Mouse (Mus musculus): ENCODE data around the gene Trp73.

Gene Trp73

DNA sequence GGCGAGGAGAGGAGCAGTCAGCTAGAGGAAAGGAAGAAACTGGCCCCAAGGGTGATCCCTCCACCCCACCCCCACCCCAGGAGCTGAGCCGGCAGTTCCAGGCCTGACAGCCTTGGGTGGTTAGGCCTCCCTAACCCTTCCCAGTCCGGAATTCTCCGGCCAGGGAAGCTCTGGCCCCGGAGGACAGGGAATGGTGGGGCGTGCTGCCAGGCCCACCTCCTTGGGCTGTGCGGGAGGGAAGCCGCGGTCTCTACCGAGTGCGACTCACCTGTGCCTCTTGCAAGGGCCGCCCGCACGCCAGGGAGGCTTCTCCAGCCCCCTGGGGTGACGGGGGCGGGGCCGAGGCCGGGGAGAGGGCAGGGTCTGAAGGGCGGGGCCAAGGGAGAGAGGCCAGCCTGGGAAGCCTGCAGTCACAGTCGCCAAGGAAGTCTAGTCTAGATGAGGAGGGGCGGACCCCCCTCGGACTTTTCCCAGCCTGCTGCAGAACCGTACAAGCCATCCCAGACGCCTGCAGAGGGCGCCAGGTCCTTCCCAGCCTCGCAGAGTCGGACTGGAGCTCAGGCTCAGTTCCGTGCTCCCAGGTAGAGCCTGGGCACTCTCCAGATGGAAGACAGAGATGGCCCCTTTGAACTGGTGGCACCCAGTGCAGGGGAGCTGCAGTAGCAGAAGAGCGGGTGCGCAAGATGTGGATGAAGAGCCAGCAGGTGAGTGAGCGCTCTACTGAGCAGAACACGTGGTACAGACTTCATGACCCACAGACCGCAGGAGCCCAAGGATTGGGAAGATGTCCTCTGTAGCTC is 114.2 kb downstream of the Trp73 start, which contains the start of gene Smim1:
Smim1 (minus strand) TSS at position 590 of the 800 bp plus-strand sequence.
- peak; percentile 74 for DNase-seq

DNA sequence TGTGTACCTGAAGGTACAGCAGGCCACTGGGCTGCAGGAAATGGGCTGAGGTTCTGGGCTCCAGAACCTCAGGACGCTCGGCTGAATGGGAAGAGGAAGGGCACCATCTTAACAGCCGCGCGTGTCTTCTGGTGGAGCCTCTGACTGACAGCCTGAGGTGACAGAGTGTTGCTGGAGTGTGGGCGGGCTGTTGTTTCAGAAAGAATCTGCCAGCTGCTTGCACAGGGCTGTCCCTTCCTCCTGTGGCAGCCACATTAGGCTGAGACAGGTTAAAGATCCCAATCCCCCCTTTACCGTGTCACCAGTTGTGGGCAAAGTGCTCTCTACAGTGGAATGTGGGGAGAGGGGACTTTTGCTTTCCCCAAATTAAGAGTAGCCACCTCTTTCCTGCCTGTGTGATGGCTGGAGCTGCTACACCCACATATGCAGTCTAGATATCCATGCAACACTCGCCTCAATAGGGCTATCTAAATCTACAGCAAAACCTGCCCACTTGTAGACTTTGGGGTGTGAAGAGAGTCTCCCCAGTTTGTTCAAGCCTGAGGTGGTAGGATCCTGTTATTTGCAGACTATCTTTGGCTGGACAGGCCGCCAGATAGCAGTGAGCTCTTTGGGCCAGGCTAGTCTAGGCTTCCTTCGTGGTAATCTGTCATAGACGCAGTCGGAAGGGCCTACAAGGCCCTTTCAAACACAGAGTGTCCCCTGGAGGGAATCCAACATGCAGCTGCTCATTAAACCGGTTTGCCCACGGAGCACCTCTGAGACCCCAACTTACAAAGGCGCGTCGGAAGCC is 115.1 kb downstream of the Trp73 start:
- no peak for DNase-seq

DNA sequence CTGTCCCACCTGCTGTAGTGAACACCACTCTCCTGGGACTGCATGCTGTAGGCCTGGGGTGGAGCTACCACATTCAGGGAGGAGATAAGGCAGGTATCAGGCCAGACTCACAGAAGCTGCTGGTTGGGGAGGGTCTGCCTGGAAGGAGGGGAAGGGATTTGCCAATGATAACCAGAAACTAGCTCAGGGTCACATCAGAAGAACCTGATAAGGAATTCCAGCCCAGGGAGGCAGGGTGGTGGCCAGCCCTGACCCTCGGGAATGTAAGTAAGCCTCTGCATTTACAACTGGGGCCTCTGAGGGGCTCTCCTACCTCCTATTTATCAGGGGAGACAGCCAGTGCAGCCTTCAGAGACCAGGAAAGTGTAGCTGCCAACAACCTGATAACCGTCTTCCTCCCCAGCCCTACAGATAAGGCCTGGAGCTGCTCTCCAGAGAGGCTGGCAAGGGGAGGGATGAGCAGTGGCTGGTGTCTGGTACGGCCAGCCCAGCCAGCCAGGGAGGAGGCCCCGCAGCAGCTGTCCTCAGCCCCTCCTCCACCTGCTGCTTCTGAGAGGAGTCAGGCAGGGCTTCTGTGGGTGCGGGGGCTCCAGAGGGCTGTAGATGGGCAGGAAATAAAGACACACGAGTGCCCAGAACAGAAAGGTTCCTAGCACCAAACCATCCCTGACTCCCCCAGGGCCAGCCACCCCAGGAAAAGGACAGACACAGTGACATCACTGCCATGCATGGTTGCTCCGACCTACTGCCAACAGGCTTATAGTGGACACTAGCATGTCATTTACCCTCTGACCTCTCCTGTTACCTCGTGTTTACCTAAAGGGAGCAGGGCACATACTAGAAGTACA is 116.0 kb downstream of the Trp73 start:
- DNase-seq, result no peak

GRCm38 (mm10) chr4:154022844-154023243 is 117.2 kb downstream of the Trp73 start:
- DNase-seq, result no peak

DNA sequence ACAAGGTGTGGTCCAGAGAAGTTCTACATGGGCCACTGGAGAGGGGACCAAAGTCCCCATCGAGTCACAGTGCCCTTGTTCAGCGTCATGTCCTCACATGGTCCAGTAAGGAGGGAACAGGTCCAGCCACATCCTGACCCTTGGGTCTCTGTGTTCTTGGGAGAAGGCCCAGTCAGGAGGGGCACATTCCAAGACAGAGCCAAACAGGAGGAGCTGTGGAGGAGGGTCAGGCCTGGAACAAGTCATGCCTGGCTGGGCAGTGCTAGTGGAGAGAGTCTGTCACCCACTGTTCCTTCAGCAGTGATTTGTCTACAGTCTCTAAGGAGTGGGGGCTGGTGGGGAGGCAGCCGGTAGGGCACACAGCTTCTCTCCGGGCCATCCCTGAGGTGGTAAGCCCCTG is 117.6 kb downstream of the Trp73 start:
- no peak for DNase-seq

DNA sequence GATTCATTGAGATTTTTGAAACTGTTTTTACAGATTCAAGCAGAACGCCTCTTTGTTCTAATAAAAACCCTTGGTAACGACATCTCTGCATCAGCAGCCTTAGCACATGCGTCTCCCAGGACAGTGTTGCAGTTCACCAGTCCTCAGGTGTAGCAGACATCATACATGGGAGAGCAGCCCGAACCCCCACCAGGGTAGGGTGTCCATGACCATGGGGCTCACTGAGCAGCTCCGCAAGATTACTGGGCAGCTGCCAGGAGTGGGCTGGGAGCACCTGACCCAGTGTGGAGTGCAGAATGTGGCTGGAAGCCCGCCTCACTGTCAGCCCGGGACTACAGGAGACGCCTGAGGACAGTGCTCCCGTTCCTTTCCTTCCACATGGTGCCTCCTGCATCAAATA is 118.6 kb downstream of the Trp73 start:
- DNase-seq, result no peak

DNA sequence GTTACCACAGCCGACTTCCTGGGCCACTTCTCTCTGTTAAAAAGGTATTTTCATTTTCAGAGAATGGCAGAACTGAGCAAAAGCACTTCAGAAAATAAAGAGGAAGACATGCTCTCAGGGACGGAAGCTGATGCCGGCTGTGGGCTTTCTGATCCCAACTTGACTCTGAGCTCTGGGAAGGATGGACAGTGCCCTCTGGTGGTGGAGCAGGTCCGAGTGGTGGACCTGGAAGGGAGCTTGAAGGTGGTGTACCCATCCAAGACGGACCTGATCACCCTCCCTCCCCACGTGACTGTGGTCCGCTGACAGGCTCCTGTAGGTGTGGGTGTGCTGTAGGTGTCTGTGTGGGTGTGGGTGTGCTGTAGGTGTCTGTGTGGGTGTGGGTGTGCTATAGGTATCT is 120.4 kb downstream of the Trp73 start:
- peak; percentile 63 for DNase-seq

- DNase-seq, result no peak
These were observed 124.5 kb downstream of the Trp73 start for GRCm38 (mm10) chr4:154015476-154015875.

- no peak for DNase-seq
These were observed 127.7 kb downstream of the Trp73 start for GRCm38 (mm10) chr4:154012132-154012882.

DNA sequence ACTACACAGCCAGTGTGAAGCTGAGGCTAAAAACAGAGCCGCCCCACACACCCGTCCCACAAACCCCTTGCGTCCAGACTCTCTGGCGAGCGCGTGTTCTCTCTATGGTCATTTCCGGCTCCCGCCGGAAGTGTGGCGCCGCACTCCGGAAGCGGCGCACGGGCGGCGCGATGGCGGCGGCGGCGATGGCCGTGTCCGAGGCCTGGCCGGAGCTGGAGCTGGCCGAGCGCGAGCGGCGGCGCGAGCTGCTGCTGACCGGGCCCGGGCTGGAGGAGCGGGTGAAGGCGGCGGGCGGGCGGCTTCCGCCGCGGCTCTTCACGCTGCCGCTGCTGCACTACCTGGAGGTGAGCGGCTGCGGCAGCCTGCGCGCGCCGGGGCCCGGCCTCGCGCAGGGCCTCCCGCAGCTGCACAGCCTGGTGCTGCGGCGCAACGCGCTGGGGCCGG is 128.3 kb downstream of the Trp73 start, which contains the start of gene Lrrc47:
Lrrc47 (plus strand) TSS at position 86 of the 444 bp plus-strand sequence.
- peak; percentile 80 for DNase-seq

DNA sequence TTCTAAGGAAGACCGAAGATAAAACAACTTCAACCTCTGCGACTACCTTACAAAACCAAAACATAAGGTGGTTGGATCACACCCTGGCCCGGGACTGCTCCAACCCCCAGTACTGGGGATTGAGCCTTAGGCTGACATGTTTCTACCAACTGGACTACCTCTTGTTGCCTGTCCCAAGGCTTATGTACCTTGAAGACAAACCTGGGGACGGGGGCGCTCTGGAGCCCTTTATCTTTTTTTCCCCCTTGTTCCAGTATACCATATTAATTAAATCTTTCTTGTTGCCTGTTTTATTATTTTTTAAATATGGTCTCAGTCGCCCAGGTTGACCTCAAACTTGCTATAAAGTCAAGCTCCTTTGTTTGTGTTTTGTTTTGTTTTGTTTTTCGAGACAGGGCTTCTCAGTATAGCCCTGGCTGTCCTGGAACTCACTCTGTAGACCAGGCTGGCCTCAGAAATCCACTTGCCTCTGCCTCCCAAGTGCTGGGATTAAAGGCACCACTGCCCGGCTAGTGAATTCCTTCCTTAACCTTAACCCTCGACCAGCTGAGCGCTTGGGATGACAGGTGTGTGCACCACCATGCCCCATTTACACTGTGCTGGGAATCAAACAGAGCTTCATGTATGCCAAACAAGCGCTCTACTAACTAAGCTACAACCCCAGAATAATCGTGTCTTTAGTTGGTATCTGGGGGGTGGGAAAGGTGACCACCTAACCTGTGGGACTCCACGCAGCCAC is 128.9 kb downstream of the Trp73 start:
- DNase-seq, result no peak

GRCm38 (mm10) chr4:154007759-154008158 is 132.2 kb downstream of the Trp73 start:
- DNase-seq, result no peak

DNA sequence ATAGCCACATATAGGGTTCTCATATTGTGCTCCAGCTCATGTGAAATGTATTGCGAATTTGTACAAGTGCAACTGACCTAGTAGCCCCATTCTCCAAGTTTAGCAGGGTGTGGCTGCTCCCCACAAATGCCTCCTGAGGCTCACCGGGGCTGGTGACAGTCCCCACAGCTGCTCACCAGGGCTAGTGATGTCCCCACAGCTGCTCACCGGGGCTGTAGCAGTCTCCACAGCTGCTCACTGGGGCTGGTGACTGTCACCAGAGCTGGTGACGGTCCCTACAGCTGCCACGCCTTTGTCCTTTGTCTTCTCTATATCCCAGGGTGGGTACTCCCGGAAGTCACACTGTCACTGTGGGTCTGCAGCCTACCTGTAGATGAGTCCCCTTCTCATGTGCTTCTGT is 133.7 kb downstream of the Trp73 start:
- DNase-seq, result no peak

All from right cerebral cortex, postnatal 14 days (tissue).